Mouse (Mus musculus) MEL (cell line): ENCODE data around the gene Acot7. TPM values are rescaled to one million over a fixed set of nuclear protein-coding genes. Genes with fewer than 3 reads are reported as not detected.

Source experiments
- DNase-seq: peaks from one replicate; pipeline ENCODE4 v3.0.0; 2011; ENCODE audit warnings: low read depth, low spot score
- H3K27ac ChIP-seq: 2 replicates; pipeline ENCODE4 v1.5.1; 2012; ENCODE audit warnings: low read depth, mild to moderate bottlenecking, control low read depth, low read length, moderate library complexity; ENCODE audit not compliant: control insufficient read depth
- H3K27me3 ChIP-seq, 2 experiments: fragments of 150-350 bp in 1 of 2; sonication (generic) in 1 of 2; 2 replicates each; pipeline ENCODE4 v1.6.1; 2012; ENCODE audit warnings: low read length in 2 of 2, mild to moderate bottlenecking in 2 of 2, improper control_type of control experiment in 1 of 2, moderate library complexity in 1 of 2; ENCODE audit not compliant: insufficient read depth in 2 of 2, control insufficient read depth in 1 of 2
- H3K36me3 ChIP-seq, 2 experiments: 2 replicates each; pipeline ENCODE4 v1.6.1; 2012 to 2014; ENCODE audit warnings: low read length in 2 of 2, improper control_type of control experiment in 1 of 2, inconsistent platforms in 1 of 2, mild to moderate bottlenecking in 1 of 2; ENCODE audit not compliant: insufficient read depth in 2 of 2, control insufficient read depth in 1 of 2
- H3K4me1 ChIP-seq, 2 experiments: fragments of 150-350 bp in 1 of 2; sonication (generic) in 1 of 2; 2 replicates each; pipeline ENCODE4 v1.6.1; 2012; ENCODE audit warnings: low read length in 2 of 2, improper control_type of control experiment in 1 of 2, mild to moderate bottlenecking in 1 of 2; ENCODE audit not compliant: insufficient read depth in 2 of 2, control insufficient read depth in 1 of 2
- H3K4me3 ChIP-seq, 2 experiments: fragments of 150-350 bp in 1 of 2; sonication (generic) in 1 of 2; 2 replicates each; pipeline ENCODE4 v1.5.1; 2012; ENCODE audit warnings: low read depth in 2 of 2, low read length in 2 of 2, mild to moderate bottlenecking in 2 of 2, moderate library complexity in 2 of 2, control low read depth in 1 of 2, improper control_type of control experiment in 1 of 2; ENCODE audit not compliant: control insufficient read depth in 1 of 2, insufficient read depth in 1 of 2
- H3K79me2 ChIP-seq: 2 replicates; pipeline ENCODE4 v1.6.1; 2012; ENCODE audit warnings: mild to moderate bottlenecking, low read length, moderate library complexity; ENCODE audit not compliant: control insufficient read depth, poor library complexity, insufficient read depth
- H3K9ac ChIP-seq: 2 replicates; pipeline ENCODE4 v1.6.1; 2012; ENCODE audit warnings: low read depth, mild to moderate bottlenecking, control low read depth, low read length, moderate library complexity; ENCODE audit not compliant: control insufficient read depth, poor library complexity, severe bottlenecking
- H3K9me3 ChIP-seq: fragments of 150-350 bp; sonication (generic); replicated peaks from 2 replicates; pipeline ENCODE4 v1.6.1; 2012; ENCODE audit warnings: mild to moderate bottlenecking, low read length, improper control_type of control experiment, moderate library complexity; ENCODE audit not compliant: insufficient read depth
- BHLHE40 ChIP-seq: IDR thresholded peaks from 2 replicates; pipeline ENCODE4 v1.6.1; 2012; ENCODE audit warnings: low read depth, mild to moderate bottlenecking, inconsistent platforms, low read length, improper control_type of control experiment, borderline replicate concordance
- CHD2 ChIP-seq: IDR thresholded peaks from 2 replicates; pipeline ENCODE4 v1.6.1; 2011; ENCODE audit warnings: low read length, improper control_type of control experiment
- CTCF ChIP-seq, 3 experiments: IDR thresholded peaks in 2 of 3; conservative IDR thresholded peaks in 1 of 3; 2 replicates each; pipeline ENCODE4 v1.5.1; 2011 to 2012; ENCODE audit warnings: low read length in 3 of 3, low read depth in 2 of 3, mild to moderate bottlenecking in 2 of 3, improper control_type of control experiment in 1 of 3, inconsistent platforms in 1 of 3, mixed read lengths in 1 of 3, moderate library complexity in 1 of 3; ENCODE audit not compliant: control insufficient read depth in 1 of 3, insufficient read depth in 1 of 3, poor library complexity in 1 of 3, severe bottlenecking in 1 of 3
- ELF1 ChIP-seq: IDR thresholded peaks from 2 replicates; pipeline ENCODE4 v1.6.1; 2014; ENCODE audit warnings: low read depth, mild to moderate bottlenecking, inconsistent platforms, low read length, improper control_type of control experiment, moderate library complexity
- EP300 ChIP-seq, 2 experiments: IDR thresholded peaks; 2 replicates each; pipeline ENCODE4 v1.6.1; 2011; ENCODE audit warnings: improper control_type of control experiment in 2 of 2, low read length in 2 of 2, low read depth in 1 of 2, mild to moderate bottlenecking in 1 of 2
- ETS1 ChIP-seq: IDR thresholded peaks from 2 replicates; pipeline ENCODE4 v1.6.1; 2012; ENCODE audit warnings: low read depth, mild to moderate bottlenecking, inconsistent platforms, low read length, improper control_type of control experiment, moderate library complexity
- GATA1 ChIP-seq: IDR thresholded peaks from 2 replicates; pipeline ENCODE4 v1.6.1; 2011; ENCODE audit warnings: low read depth, low read length, improper control_type of control experiment
- HCFC1 ChIP-seq: IDR thresholded peaks from 2 replicates; pipeline ENCODE4 v1.6.1; 2012; ENCODE audit warnings: low read depth, mild to moderate bottlenecking, inconsistent platforms, low read length, improper control_type of control experiment, moderate library complexity
- JUND ChIP-seq: IDR thresholded peaks from 2 replicates; pipeline ENCODE4 v1.6.1; 2011; ENCODE audit warnings: low read depth, mild to moderate bottlenecking, improper control_type of control experiment, low read length
- KAT2A ChIP-seq: conservative IDR thresholded peaks from 2 replicates; pipeline ENCODE4 v1.6.1; 2012; ENCODE audit warnings: low read depth, low read length, improper control_type of control experiment, inconsistent platforms
- MAFK ChIP-seq: IDR thresholded peaks from 2 replicates; pipeline ENCODE4 v1.6.1; 2011; ENCODE audit warnings: low read depth, mild to moderate bottlenecking, low read length, improper control_type of control experiment, borderline replicate concordance
- MAX ChIP-seq: IDR thresholded peaks from 2 replicates; pipeline ENCODE4 v1.6.1; 2011; ENCODE audit warnings: low read length, improper control_type of control experiment
- MAZ ChIP-seq: IDR thresholded peaks from 2 replicates; pipeline ENCODE4 v1.6.1; 2012; ENCODE audit warnings: low read depth, mild to moderate bottlenecking, inconsistent platforms, low read length, improper control_type of control experiment
- MEF2A ChIP-seq: IDR thresholded peaks from 2 replicates; pipeline ENCODE4 v1.6.1; 2014; ENCODE audit warnings: low read depth, mild to moderate bottlenecking, inconsistent platforms, low read length, improper control_type of control experiment; ENCODE audit not compliant: poor library complexity, insufficient replicate concordance, severe bottlenecking; ENCODE audit errors: extremely low read depth
- MYC ChIP-seq: IDR thresholded peaks from 2 replicates; pipeline ENCODE4 v1.6.1; 2011; ENCODE audit warnings: low read depth, mild to moderate bottlenecking, low read length, improper control_type of control experiment, moderate library complexity
- NELFE ChIP-seq: IDR thresholded peaks from 2 replicates; pipeline ENCODE4 v1.6.1; 2011; ENCODE audit warnings: low read depth, low read length, improper control_type of control experiment
- POLR2AphosphoS5 ChIP-seq: IDR thresholded peaks from 2 replicates; pipeline ENCODE4 v1.6.1; 2012; ENCODE audit warnings: low read depth, borderline replicate concordance, mild to moderate bottlenecking, inconsistent platforms, low read length, moderate library complexity, mixed read lengths
- RCOR1 ChIP-seq: IDR thresholded peaks from 2 replicates; pipeline ENCODE4 v1.6.1; 2012; ENCODE audit warnings: low read depth, mild to moderate bottlenecking, inconsistent platforms, low read length, improper control_type of control experiment
- SIN3A ChIP-seq: IDR thresholded peaks from 2 replicates; pipeline ENCODE4 v1.6.1; 2012; ENCODE audit warnings: low read length, improper control_type of control experiment, inconsistent platforms
- SMC3 ChIP-seq: IDR thresholded peaks from 2 replicates; pipeline ENCODE4 v1.6.1; 2011; ENCODE audit warnings: low read depth, low read length, improper control_type of control experiment
- TAL1 ChIP-seq: IDR thresholded peaks from 2 replicates; pipeline ENCODE4 v1.6.1; 2012; ENCODE audit warnings: mild to moderate bottlenecking, inconsistent platforms, low read length, moderate library complexity, mixed read lengths
- TBP ChIP-seq: IDR thresholded peaks from 2 replicates; pipeline ENCODE4 v1.8.0; 2011; ENCODE audit warnings: low read depth, low read length, improper control_type of control experiment
- UBTF ChIP-seq: IDR thresholded peaks from 2 replicates; pipeline ENCODE4 v1.6.1; 2012; ENCODE audit warnings: low read depth, mild to moderate bottlenecking, inconsistent platforms, low read length, improper control_type of control experiment, moderate library complexity, borderline replicate concordance; ENCODE audit not compliant: insufficient read depth
- USF1 ChIP-seq: IDR thresholded peaks from 2 replicates; pipeline ENCODE4 v1.6.1; 2014; ENCODE audit warnings: low read depth, mild to moderate bottlenecking, inconsistent platforms, low read length, improper control_type of control experiment, moderate library complexity
- USF2 ChIP-seq, 2 experiments: IDR thresholded peaks; 2 replicates each; pipeline ENCODE4 v1.6.1; 2011 to 2012; ENCODE audit warnings: improper control_type of control experiment in 2 of 2, low read length in 2 of 2, borderline replicate concordance in 1 of 2, inconsistent platforms in 1 of 2, low read depth in 1 of 2, mild to moderate bottlenecking in 1 of 2; ENCODE audit not compliant: insufficient read depth in 1 of 2
- ZC3H11A ChIP-seq: IDR thresholded peaks from 2 replicates; pipeline ENCODE4 v1.6.1; 2012; ENCODE audit warnings: low read depth, mild to moderate bottlenecking, inconsistent platforms, low read length, improper control_type of control experiment
- ZKSCAN1 ChIP-seq: IDR thresholded peaks from 2 replicates; pipeline ENCODE4 v1.6.1; 2012; ENCODE audit warnings: low read depth, mild to moderate bottlenecking, inconsistent platforms, low read length, improper control_type of control experiment, moderate library complexity
- ZNF384 ChIP-seq: IDR thresholded peaks from 2 replicates; pipeline ENCODE4 v1.6.1; 2012; ENCODE audit warnings: low read depth, mild to moderate bottlenecking, inconsistent platforms, low read length, improper control_type of control experiment
- polyA plus RNA-seq, 2 experiments: library from polyadenylated mRNA; stranded (reverse) in 1 of 2; unstranded in 1 of 2; fragments of >175 nt in 1 of 2; fragments of >200 nt in 1 of 2; gene quantifications; 2 replicates each; pipeline versions ENCODE4 v1.2.1 to v1.2.4; 2012; ENCODE audit warnings: low replicate concordance in 2 of 2, low read depth in 1 of 2; ENCODE audit not compliant: insufficient read length in 2 of 2, insufficient read depth in 1 of 2, missing spikeins in 1 of 2
- total RNA-seq: library from RNA; depleted of rRNA; stranded (reverse); fragments of 300-350 nt; gene quantifications from 2 replicates; pipeline ENCODE4 v1.2.3, GENCODE M21; 2012

The Acot7 gene
- total and polyA plus RNA-seq, 3 experiments, result 92.7 to 127 TPM; not detected in 1

GRCm38 (mm10) chr4:152253183-152253759, 75.3 kb downstream of the Acot7 start:
- no peak for DNase-seq
- peaks cover 2 to 3% of the 10 kb centered on the region in 2 experiments; a peak in 3 of 4 replicates for H3K36me3 ChIP-seq
- no peak overlapping the region for H3K4me3 ChIP-seq
- H3K9me3 ChIP-seq, result no peaks in the 10 kb centered on the region
- H3K4me1 ChIP-seq, result peaks cover 0 to 7% of the 10 kb centered on the region in 2 experiments; a peak in 1 of 4 replicates
- no peak overlapping the region for H3K9ac ChIP-seq
- H3K27ac ChIP-seq, result no peak overlapping the region
- no peaks in the 10 kb centered on the region for H3K79me2 ChIP-seq
- no peaks in the 10 kb centered on the region for H3K27me3 ChIP-seq
- TF ChIP-seq NELFE (no peak), GATA1 (no peak), ZC3H11A (no peak), RCOR1 (no peak), MAZ (no peak), MYC (no peak), USF2 (IDR thresholded peaks at IDR 0.05; ENCODE audit: borderline replicate concordance in 1 of 2, insufficient read depth in 1 of 2, low read depth in 1 of 2, low read length in 2 of 2) (no peak), TAL1 (no peak), ETS1 (no peak), EP300 (IDR thresholded peaks at IDR 0.05; ENCODE audit: low read depth in 1 of 2, low read length in 2 of 2) (no peak), MAFK (no peak), MEF2A (no peak), SMC3 (no peak), ZNF384 (no peak), USF1 (no peak), BHLHE40 (no peak), CTCF (IDR thresholded peaks at IDR 0.05 in 2 of 3, conservative IDR thresholded peaks at IDR 0.05 in 1 of 3; ENCODE audit: control insufficient read depth in 1 of 3, insufficient read depth in 1 of 3, low read depth in 2 of 3, low read length in 3 of 3, poor library complexity in 1 of 3, severe bottlenecking in 1 of 3) (no peak)
- TF ChIP-seq, all 39 proteins: peak for 0

GRCm38 (mm10) chr4:152257070-152257469, 79.1 kb downstream of the Acot7 start:
- Histone ChIP-seq H3K4me1 (peaks cover 0 to 7% of the 10 kb centered on the region in 2 experiments; a peak in 1 of 4 replicates), H3K79me2 (no peaks in the 10 kb centered on the region), H3K27ac (no peak overlapping the region), H3K4me3 (no peak overlapping the region), H3K27me3 (no peaks in the 10 kb centered on the region), H3K9me3 (no peaks in the 10 kb centered on the region), H3K36me3 (peaks cover 2 to 3% of the 10 kb centered on the region in 2 experiments; a peak in 3 of 4 replicates), H3K9ac (no peak overlapping the region)
- peak; percentile 77 for DNase-seq
- no peak for TF ChIP-seq ZKSCAN1
- TF ChIP-seq POLR2AphosphoS5, result no peak
- no peak for TF ChIP-seq CHD2
- TF ChIP-seq TBP, result 0 out of 2 replicates have a peak, but pooled peaks have one; percentile 25
- no peak for TF ChIP-seq KAT2A
- no peak for TF ChIP-seq ELF1
- TF ChIP-seq ZC3H11A, result no peak
- no peak for TF ChIP-seq JUND
- TF ChIP-seq ETS1, result peak; percentile 85
- TF ChIP-seq MEF2A, result no peak
- no peak for TF ChIP-seq USF1
- TF ChIP-seq EP300 (IDR thresholded peaks at IDR 0.05; ENCODE audit: low read depth in 1 of 2, low read length in 2 of 2), result peak; percentile 54 to 67
- peak; percentile 21; the same call in 1 of the 2 replicates for TF ChIP-seq MAX
- no peak for TF ChIP-seq MYC
- no peak for TF ChIP-seq HCFC1
- TF ChIP-seq SIN3A, result peak; percentile 67; the same call in 1 of the 2 replicates
- TF ChIP-seq NELFE, result no peak
- TF ChIP-seq GATA1, result peak; percentile 49
- TF ChIP-seq UBTF, result no peak
- TF ChIP-seq RCOR1, result peak; percentile 39; the same call in 1 of the 2 replicates
